Mouse (Mus musculus) thymus, adult 2 months (tissue): Measurements from ENCODE around the gene Kif5a.

ENCODE experiments used
- CTCF ChIP-seq: fragments of 200-500 bp; IDR thresholded peaks from 2 replicates; pipeline ENCODE4 v1.5.1; 2012; ENCODE audit warnings: mild to moderate bottlenecking, control low read depth, low read length, moderate library complexity, borderline replicate concordance; ENCODE audit not compliant: control insufficient read depth, poor library complexity, insufficient read depth; ENCODE audit errors: extremely low read depth
- POLR2A ChIP-seq: fragments of 200-500 bp; IDR thresholded peaks from 2 replicates; pipeline ENCODE4 v1.6.1; 2012; ENCODE audit warnings: mild to moderate bottlenecking, low read length, control low read depth, moderate library complexity; ENCODE audit not compliant: control insufficient read depth, poor library complexity, insufficient read depth; ENCODE audit errors: extremely low read depth

GRCm38 (mm10) chr10:127269036-127269435 is 5.9 kb upstream of the Kif5a start:
- TF ChIP-seq POLR2A, result no peak
- TF ChIP-seq CTCF, result no peak
